Comparison of ENCODE assay signal across 10 mouse cellular contexts in genomic region chr2:145676936-145677335, GRCm38 (mm10). TPM values are rescaled to one million over a fixed set of nuclear protein-coding genes. Genes with fewer than 3 reads are reported as not detected.
DNase-seq lines count a peak whose midpoint lies in the region; ATAC-seq and TF ChIP-seq lines count a peak whose summit lies in the region.
"Had no signal": no experiment of that assay in that cellular context is flagged by ENCODE, and none has a peak within 500 bp of the region (broad histone marks: within the 10 kb centered on the region; RNA-seq: fewer than 3 reads in every experiment).

No protein-coding gene starts in this region.

- no peaks in the 10 kb centered on the region; the same call in 1 of the 2 replicates for H3K36me3 ChIP-seq in kidney, embryonic 14.5 days (ENCODE audit: control insufficient read depth, insufficient read depth, low read length)
- H3K36me3 ChIP-seq in lung, postnatal 0 days (ENCODE audit: insufficient read depth, low read length), result no peaks in the 10 kb centered on the region
- H3K36me3 ChIP-seq in neural tube, embryonic 14.5 days (ENCODE audit: control insufficient read depth, insufficient read depth, low read length), result no peaks in the 10 kb centered on the region
- H3K36me3 ChIP-seq: midbrain, embryonic 12.5 days had no signal

- H3K27me3 ChIP-seq in kidney, embryonic 14.5 days (ENCODE audit: control insufficient read depth, insufficient read depth, low read length), result no peaks in the 10 kb centered on the region
- no peaks in the 10 kb centered on the region for H3K27me3 ChIP-seq in lung, postnatal 0 days (replicated peaks; ENCODE audit: insufficient read depth, low read length)
- H3K27me3 ChIP-seq in neural tube, embryonic 14.5 days (ENCODE audit: control insufficient read depth, insufficient read depth, low read length), result no peaks in the 10 kb centered on the region

- H3K27ac ChIP-seq in kidney, embryonic 14.5 days (ENCODE audit: low read depth, low read length), result peak overlapping the region; percentile 81
- peak overlapping the region; percentile 86 for H3K27ac ChIP-seq in lung, postnatal 0 days (ENCODE audit: low read length)
- H3K27ac ChIP-seq in neural tube, embryonic 14.5 days (ENCODE audit: low read depth, low read length), result no peak overlapping the region
- H3K27ac ChIP-seq: midbrain, embryonic 12.5 days had no signal

- WGBS in kidney, embryonic 14.5 days, result 32% methylated on average over 2 of the region's 2 CpGs
- 80% methylated on average over 2 of the region's 2 CpGs for WGBS in lung, postnatal 0 days
- whole genome bisulfite sequencing in neural tube, embryonic 14.5 days, result 82% methylated on average over 2 of the region's 2 CpGs

- H3K4me3 ChIP-seq in kidney, embryonic 14.5 days (ENCODE audit: low read length), result peak overlapping the region; percentile 53; the same call in 1 of the 2 replicates
- no peak overlapping the region for H3K4me3 ChIP-seq in lung, postnatal 0 days (ENCODE audit: low read depth, low read length)
- H3K4me3 ChIP-seq in neural tube, embryonic 14.5 days (ENCODE audit: low read depth, low read length), result no peak overlapping the region
- H3K4me3 ChIP-seq: erythroblast, embryonic 14.5 days; midbrain, embryonic 12.5 days had no signal

- peaks cover 43% of the 10 kb centered on the region for H3K4me1 ChIP-seq in kidney, embryonic 14.5 days (ENCODE audit: control insufficient read depth, insufficient read depth, low read length)
- H3K4me1 ChIP-seq in lung, postnatal 0 days (ENCODE audit: insufficient read depth, low read depth, low read length), result peaks cover 6% of the 10 kb centered on the region; the same call in 1 of the 2 replicates
- H3K4me1 ChIP-seq in neural tube, embryonic 14.5 days (ENCODE audit: control insufficient read depth, insufficient read depth, low read length), result no peaks in the 10 kb centered on the region

- no peak for TF ChIP-seq CTCF in lung, postnatal 0 days (IDR thresholded peaks at IDR 0.05)

- intact Hi-C loops in heart, postnatal 36 days (cut with DNase I), result no loop called here

- peaks cover 5% of the 10 kb centered on the region; the same call in 1 of the 2 replicates for H3K9me3 ChIP-seq in kidney, embryonic 14.5 days (ENCODE audit: control insufficient read depth, low read length)
- H3K9me3 ChIP-seq in lung, postnatal 0 days (ENCODE audit: low read length), result no peaks in the 10 kb centered on the region
- no peaks in the 10 kb centered on the region for H3K9me3 ChIP-seq in neural tube, embryonic 14.5 days (ENCODE audit: control insufficient read depth, low read length)

- peak; percentile 76 for DNase-seq in heart, adult 11 months
- no peak for DNase-seq in heart, postnatal 36 days
- DNase-seq in kidney, postnatal 36 days, result no peak
- no peak for DNase-seq in lung, postnatal 0 days (ENCODE audit: low spot score)
- DNase-seq in lung, adult 18-20 months, result no peak
- no peak for DNase-seq in gastrocnemius, adult 8-10 months (ENCODE audit: low spot score in 2 of 2)

- H3K4me2 ChIP-seq in kidney, embryonic 14.5 days (replicated peaks; ENCODE audit: low read depth, low read length), result peak overlapping the region; percentile 50
- H3K4me2 ChIP-seq in lung, postnatal 0 days (replicated peaks; ENCODE audit: low read depth, low read length), result peak overlapping the region; percentile 94; the same call in 1 of the 2 replicates
- H3K4me2 ChIP-seq in neural tube, embryonic 14.5 days (ENCODE audit: low read depth, low read length), result peak overlapping the region; percentile 77

- H3K9ac ChIP-seq in kidney, embryonic 14.5 days (ENCODE audit: low read depth, low read length), result 0 out of 2 replicates have a peak overlapping the region, but pooled peaks have one; percentile 13
- no peak overlapping the region for H3K9ac ChIP-seq in lung, postnatal 0 days (replicated peaks; ENCODE audit: low read depth)
- H3K9ac ChIP-seq in neural tube, embryonic 14.5 days (replicated peaks; ENCODE audit: low read depth, low read length), result no peak overlapping the region
- H3K9ac ChIP-seq: midbrain, embryonic 12.5 days had no signal

- TF ChIP-seq EP300 in lung, postnatal 0 days (IDR thresholded peaks at IDR 0.05), result no peak

- no peak for ATAC-seq in kidney, embryonic 14.5 days (ENCODE audit: low FRiP score, low TSS enrichment)
- no peak for ATAC-seq in lung, postnatal 0 days
- ATAC-seq in neural tube, embryonic 14.5 days (ENCODE audit: low read depth), result no peak

RNA-seq across cellular contexts. Expression of gene Rin2, which starts 1.9 kb away (rescaled TPM):
- total RNA-seq in heart, postnatal 36 days (2021), result 10 to 100 TPM; 20.6 to 27.9 TPM
- 21.3 and 36.3 TPM in 2 replicates for polyA plus RNA-seq in kidney, embryonic 14.5 days (2014; fragmentation: Nextera tagmentation; extraction: Ambion mirVana)
- 50.3 and 55.2 TPM in 2 replicates for polyA plus RNA-seq in lung, postnatal 0 days (2015; fragmentation: Nextera tagmentation; extraction: Ambion mirVana)
- polyA plus RNA-seq in neural tube, embryonic 14.5 days (2014; fragmentation: Nextera tagmentation; extraction: Ambion mirVana), result 11.4 and 18.4 TPM in 2 replicates
- total RNA-seq in gastrocnemius, adult 8-10 months (2022), result 10 to 100 TPM in 2 of 4 experiments, 1 to 10 TPM in 2; 5.3 to 12.9 (median 10.1) TPM
